29 mouse cellular contexts compared by ENCODE assay signal in the genomic region with DNA sequence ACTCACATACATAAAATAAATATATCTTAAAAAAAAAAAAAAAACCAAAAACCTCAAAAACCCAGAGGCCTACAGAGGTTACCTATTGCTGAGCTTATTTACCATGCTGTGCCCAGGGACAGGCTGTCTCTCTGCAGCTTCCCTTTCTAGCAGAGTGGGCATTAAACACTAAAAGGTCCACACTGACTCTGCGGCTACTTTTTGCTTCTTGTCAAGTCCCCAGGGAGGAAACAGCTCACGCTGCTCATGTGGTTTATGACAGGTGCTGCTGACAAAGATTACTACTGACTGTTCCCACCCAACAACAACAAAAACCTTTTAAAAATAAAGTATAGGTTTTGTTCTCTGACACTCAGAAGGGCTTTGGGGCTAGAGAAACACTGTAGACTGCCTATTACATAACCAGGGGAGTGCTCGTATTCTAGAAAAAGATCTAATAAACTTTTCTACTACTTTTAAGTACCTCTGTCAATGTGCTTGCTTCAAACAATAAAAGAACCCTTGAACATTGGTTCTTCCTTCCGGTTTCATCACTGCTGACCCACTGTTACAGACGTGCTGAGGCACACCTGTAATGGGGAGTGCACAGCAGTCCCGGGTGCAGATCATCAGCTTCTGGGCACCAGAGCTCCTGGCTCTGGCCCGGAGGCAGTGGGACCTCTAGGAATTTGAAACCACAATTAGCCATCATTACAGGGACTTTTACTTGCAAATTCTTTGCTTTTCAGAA.
DNase-seq lines count a peak whose midpoint lies in the region; ATAC-seq and TF ChIP-seq lines count a peak whose summit lies in the region.
"Had no signal": no experiment of that assay in that cellular context is flagged by ENCODE, and none has a peak within 500 bp of the region (broad histone marks: within the 10 kb centered on the region; RNA-seq: fewer than 3 reads in every experiment).

No protein-coding gene starts in this region.

- no peak for TF ChIP-seq CTCF in C2C12 (IDR thresholded peaks at IDR 0.05; ENCODE audit: control insufficient read depth, insufficient read depth, insufficient read length)

- no peaks in the 10 kb centered on the region for H3K36me3 ChIP-seq in C2C12 (ENCODE audit: control insufficient read depth, insufficient read depth)
- H3K36me3 ChIP-seq: embryonic facial prominence, embryonic 15.5 days had no signal

- H3K79me3 ChIP-seq in C2C12 (ENCODE audit: low read depth): no peaks in the 10 kb centered on the region

- H3ac ChIP-seq in C2C12 (ENCODE audit: control insufficient read depth, insufficient read length, low read depth): no peak overlapping the region

- H3K4me3 ChIP-seq in C2C12 (ENCODE audit: insufficient read depth, poor library complexity, severe bottlenecking): no peak overlapping the region
- H3K4me3 ChIP-seq: embryonic facial prominence, embryonic 10.5 days; embryonic facial prominence, embryonic 15.5 days; forebrain, embryonic 12.5 days; hindbrain, embryonic 12.5 days; liver, embryonic 12.5 days; neural tube, embryonic 13.5 days had no signal

- peak; percentile 63 for DNase-seq in spleen, postnatal 36 days (ENCODE audit: low spot score in 2 of 2)
- DNase-seq in spleen, adult 18-20 months: no peak
- peak; percentile 50 for DNase-seq in T-cell, adult 2 months (ENCODE audit: low spot score)
- no peak for DNase-seq in heart, adult 11 months
- no peak for DNase-seq in kidney, postnatal 36 days
- DNase-seq in right cerebral cortex, postnatal 4 days: no peak
- DNase-seq: adrenal gland, postnatal 25 days; cerebellum, adult 2 months; cerebellum, postnatal 14 days; gastrocnemius, postnatal 14 days; heart, adult 18-20 months; heart, postnatal 36 days; kidney, adult 8-10 months; layer of hippocampus, postnatal 36 days; left cerebral cortex, postnatal 4 days; lung, adult 18-20 months; lung, postnatal 10 days; midbrain, embryonic 14.5 days; thymus, adult 18-20 months had no signal

- H3K27me3 ChIP-seq in C2C12 (ENCODE audit: control insufficient read depth, insufficient read depth, insufficient read length): no peaks in the 10 kb centered on the region
- H3K27me3 ChIP-seq: embryonic facial prominence, embryonic 15.5 days; forebrain, embryonic 12.5 days; hindbrain, embryonic 12.5 days; liver, embryonic 12.5 days; neural tube, embryonic 13.5 days had no signal

- no peaks in the 10 kb centered on the region for H3K79me2 ChIP-seq in C2C12 (ENCODE audit: control insufficient read depth, insufficient read depth)

- ATAC-seq in neutrophil, adult 5-6 weeks (ENCODE audit: extremely low read depth, insufficient number of reproducible peaks, low FRiP score, poor library complexity, severe bottlenecking): peak; percentile 59; the same call in 1 of the 2 replicates
- ATAC-seq: hindbrain, postnatal 0 days; intestine, embryonic 16.5 days; liver, embryonic 12.5 days had no signal

TF ChIP-seq in C2C12, 6 proteins besides CTCF, POLR2A, EP300 and RAD21:
- no peak for TF ChIP-seq FOSL1 (IDR thresholded peaks at IDR 0.05; ENCODE audit: insufficient read depth, low read length, poor library complexity, severe bottlenecking)
- TF ChIP-seq MYOG (IDR thresholded peaks at IDR 0.05; ENCODE audit: control insufficient read depth, extremely low read depth, insufficient read length): no peak
- TF ChIP-seq MYOD1 (IDR thresholded peaks at IDR 0.05; ENCODE audit: control insufficient read depth, insufficient read length, low read depth): peak; percentile 68
- no peak for TF ChIP-seq MAX (IDR thresholded peaks at IDR 0.05)
- TF ChIP-seq USF1 (IDR thresholded peaks at IDR 0.05; ENCODE audit: low read depth): no peak
- TF ChIP-seq CEBPB (IDR thresholded peaks at IDR 0.05; ENCODE audit: low read depth): no peak

Comparison
In these comparisons a context has a peak if more than half of its experiments do, and no peak if none do; other contexts are left out.
1. DNase-seq: peak in spleen, postnatal 36 days (2 of 2) and T-cell, adult 2 months (single experiment); none in spleen, adult 18-20 months (0 of 2), heart, adult 11 months (single experiment), kidney, postnatal 36 days (0 of 2) and right cerebral cortex, postnatal 4 days (single experiment).